Comparison of ENCODE assay signal across 8 mouse cellular contexts in genomic region chr3:88440500-88441381, GRCm38 (mm10). TPM values are rescaled to one million over a fixed set of nuclear protein-coding genes. Genes with fewer than 3 reads are reported as not detected.
DNase-seq lines count a peak whose midpoint lies in the region; ATAC-seq lines count a peak whose summit lies in the region.

No protein-coding gene starts in this region.

- intact Hi-C loops in left cerebral cortex, postnatal 36 days (cut with DNase I) = loop anchor here (2.0 kb wide), 1 partner anchor 26 kb away; no protein-coding TSS in a partner anchor
- intact Hi-C loops in gastrocnemius, postnatal 36 days (cut with DNase I) = no loop called here

- no peak overlapping the region for H3K4me3 ChIP-seq in stomach, embryonic 15.5 days (replicated peaks)

- WGBS in stomach, embryonic 15.5 days = 18% methylated on average over 27 of the region's 27 CpGs

- H3K4me1 ChIP-seq in stomach, embryonic 15.5 days = peaks cover 18% of the 10 kb centered on the region

- no peaks in the 10 kb centered on the region for H3K9me3 ChIP-seq in stomach, embryonic 15.5 days

- no peak overlapping the region for H3K9ac ChIP-seq in stomach, embryonic 15.5 days

- peak; percentile 34 to 63; a peak in 1 of 4 replicates for ATAC-seq in hematopoietic stem cell, adult 5-6 weeks (replicated peaks in 1 of 2; ENCODE audit: insufficient read depth in 1 of 2, low FRiP score in 2 of 2, low TSS enrichment in 1 of 2, low read depth in 1 of 2, poor library complexity in 2 of 2, severe bottlenecking in 2 of 2)
- ATAC-seq in stomach, embryonic 15.5 days (ENCODE audit: insufficient read depth, low FRiP score, low read depth) = no peak

- no peaks in the 10 kb centered on the region for H3K27me3 ChIP-seq in stomach, embryonic 15.5 days (replicated peaks)

- peak; percentile 85 for DNase-seq in A20 (ENCODE audit: low read depth, low spot score)
- DNase-seq in CD8-positive naive resting alpha-beta T cell, adult 2 months (ENCODE audit: low read depth in 2 of 2, low spot score in 2 of 2) = peak; percentile 25 to 51
- DNase-seq in embryo, embryonic 11 days = peak; percentile 76
- DNase-seq in left cerebral cortex, postnatal 36 days (ENCODE audit: low spot score in 2 of 2) = peak; percentile 43 to 71
- peak; percentile 38 for DNase-seq in mesoderm, embryonic 11.5 days (ENCODE audit: low read depth, low spot score)
- no peak for DNase-seq in gastrocnemius, postnatal 36 days

- H3K4me2 ChIP-seq in stomach, embryonic 15.5 days = peak overlapping the region; percentile 38

- no peak overlapping the region for H3K27ac ChIP-seq in stomach, embryonic 15.5 days

- H3K36me3 ChIP-seq in stomach, embryonic 15.5 days = no peaks in the 10 kb centered on the region; the same call in 1 of the 2 replicates

RNA-seq across cellular contexts. Expression of gene Slc25a44, which starts 15.8 kb away (rescaled TPM):
- total RNA-seq in hematopoietic stem cell, adult 5-6 weeks (2017) = 11.5 and 15.6 TPM in 2 replicates
- total RNA-seq in left cerebral cortex, postnatal 36 days (2021) = 10 to 100 TPM; 77.1 to 84.0 TPM
- 15.7 and 16.0 TPM in 2 replicates for polyA plus RNA-seq in stomach, embryonic 15.5 days (2015; fragmentation: Nextera tagmentation; extraction: Ambion mirVana)
- total RNA-seq in gastrocnemius, postnatal 36 days (2021) = 10 to 100 TPM; 13.0 to 15.6 TPM

RNA-seq across cellular contexts. Expression of gene Sema4a, which starts 20.2 kb away (rescaled TPM):
- total RNA-seq in hematopoietic stem cell, adult 5-6 weeks (2017) = 4.3 and 18.6 TPM in 2 replicates
- total RNA-seq in left cerebral cortex, postnatal 36 days (2021) = 10 to 100 TPM; 52.2 to 66.7 TPM
- 22.3 and 25.1 TPM in 2 replicates for polyA plus RNA-seq in stomach, embryonic 15.5 days (2015; fragmentation: Nextera tagmentation; extraction: Ambion mirVana)
- 1 to 10 TPM; 1.2 to 1.4 TPM for total RNA-seq in gastrocnemius, postnatal 36 days (2021)

RNA-seq across cellular contexts. Expression of gene Pmf1, which starts 30.6 kb away (rescaled TPM):
- 60.8 and 97.2 TPM in 2 replicates for total RNA-seq in hematopoietic stem cell, adult 5-6 weeks (2017)
- 1 to 10 TPM; 6.0 to 7.3 TPM for total RNA-seq in left cerebral cortex, postnatal 36 days (2021)
- 115 and 118 TPM in 2 replicates for polyA plus RNA-seq in stomach, embryonic 15.5 days (2015; fragmentation: Nextera tagmentation; extraction: Ambion mirVana)
- total RNA-seq in gastrocnemius, postnatal 36 days (2021) = 10 to 100 TPM; 15.1 to 20.3 TPM

RNA-seq across cellular contexts. Expression of gene Bglap, which starts 56.5 kb away (rescaled TPM):
- total RNA-seq in hematopoietic stem cell, adult 5-6 weeks (2017) = not detected in 2 replicates
- 1 to 10 TPM in 1 of 2 experiments, not detected in 1; 1.8 TPM for total RNA-seq in left cerebral cortex, postnatal 36 days (2021)
- 0.58 TPM in 1 of 2 replicates, not detected in the other for polyA plus RNA-seq in stomach, embryonic 15.5 days (2015; fragmentation: Nextera tagmentation; extraction: Ambion mirVana)
- not detected for total RNA-seq in gastrocnemius, postnatal 36 days (2021)

Comparison
In these comparisons a context has a peak if more than half of its experiments do, and no peak if none do; other contexts are left out.
1. DNase-seq: peak in A20 (single experiment), CD8-positive naive resting alpha-beta T cell, adult 2 months (2 of 2), embryo, embryonic 11 days (single experiment), left cerebral cortex, postnatal 36 days (2 of 2) and mesoderm, embryonic 11.5 days (single experiment); none in gastrocnemius, postnatal 36 days (0 of 2).